Mouse (Mus musculus) mouse trophoblast stem cell (cell line): ENCODE measurements around the gene Gimap7.

ENCODE experiments used
- in situ Hi-C, 2 experiments: fragments of 300-500 bp; cut with MseI, MboI; formaldehyde crosslinking; loops; 2 replicates in 1 of 2; 3 replicates in 1 of 2; pipeline ENCODE4 v1.15.1; 2025

Gimap7 gene

DNA sequence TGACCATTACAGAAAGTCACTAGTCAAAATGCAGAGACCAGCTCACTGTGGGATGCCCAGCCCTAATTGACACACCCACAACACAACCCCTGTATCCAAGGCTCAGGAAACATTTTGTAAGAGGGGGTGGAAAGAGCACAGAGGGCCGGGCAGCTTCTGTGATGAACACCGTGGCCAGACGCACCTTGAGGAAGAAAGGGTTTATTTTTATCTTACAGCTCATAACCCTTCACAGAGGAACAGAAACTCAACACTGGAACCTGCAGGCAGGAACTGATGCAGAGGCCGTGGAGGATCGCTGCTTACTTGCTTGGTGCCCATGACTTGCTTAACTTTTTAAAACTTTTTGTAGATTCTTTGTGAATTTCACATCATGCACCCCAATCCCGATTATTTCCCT, 25.5 kb upstream of the Gimap7 start:
- in situ Hi-C loops, result no loop called here

DNA sequence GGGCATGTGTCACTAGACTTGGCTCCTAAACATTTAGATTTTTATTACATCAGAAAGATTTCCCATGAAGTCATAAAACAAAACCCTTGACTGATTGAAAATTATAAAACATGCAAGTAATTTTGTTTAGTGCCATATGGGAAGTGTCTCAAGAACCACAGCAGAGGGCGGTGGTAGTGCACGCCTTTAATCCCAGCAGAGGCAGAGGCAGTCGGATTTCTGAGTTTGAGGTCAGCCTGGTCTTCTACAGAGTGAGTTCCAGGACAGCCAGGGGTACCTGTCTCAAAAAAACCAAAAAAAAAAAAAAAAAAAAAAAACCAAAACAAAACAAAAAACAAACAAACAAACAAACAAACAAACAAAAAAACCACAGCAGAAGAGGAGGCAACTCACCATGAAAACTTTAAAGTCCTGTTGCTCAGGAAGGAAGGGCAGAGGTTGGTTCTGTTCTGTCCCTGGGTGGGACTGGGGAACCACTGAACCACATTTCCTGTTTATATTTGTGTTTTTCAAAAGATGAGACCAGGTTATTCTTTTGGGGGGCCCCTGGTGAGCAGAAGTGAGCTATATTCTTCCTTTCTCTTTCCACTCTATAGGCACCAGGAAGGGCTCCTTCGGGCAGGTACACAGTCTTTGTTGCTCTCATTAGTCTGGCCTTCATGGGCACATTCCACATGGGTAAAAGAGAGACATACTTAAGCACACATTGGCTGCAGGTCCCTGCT, 21.4 kb upstream of the Gimap7 start:
- in situ Hi-C loops, result no loop called here

DNA sequence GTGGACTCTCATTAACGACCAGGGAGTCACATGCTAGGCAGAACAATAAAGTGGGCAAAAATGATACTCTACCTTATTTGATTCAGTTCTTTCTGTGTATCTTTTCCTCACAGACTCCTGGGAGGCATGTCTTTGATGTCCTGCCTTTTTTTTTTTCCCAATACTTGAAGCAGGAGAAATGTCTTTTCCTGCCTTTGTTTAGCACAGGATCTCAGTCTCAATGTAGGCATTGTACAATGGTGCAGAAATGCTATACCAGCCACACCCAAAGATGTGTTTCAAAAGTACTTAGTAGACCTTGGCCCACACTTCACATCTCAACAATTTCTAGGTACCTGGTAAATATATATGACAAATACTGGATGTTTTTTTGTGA, 20.9 kb upstream of the Gimap7 start:
- in situ Hi-C loops, result no loop called here

DNA sequence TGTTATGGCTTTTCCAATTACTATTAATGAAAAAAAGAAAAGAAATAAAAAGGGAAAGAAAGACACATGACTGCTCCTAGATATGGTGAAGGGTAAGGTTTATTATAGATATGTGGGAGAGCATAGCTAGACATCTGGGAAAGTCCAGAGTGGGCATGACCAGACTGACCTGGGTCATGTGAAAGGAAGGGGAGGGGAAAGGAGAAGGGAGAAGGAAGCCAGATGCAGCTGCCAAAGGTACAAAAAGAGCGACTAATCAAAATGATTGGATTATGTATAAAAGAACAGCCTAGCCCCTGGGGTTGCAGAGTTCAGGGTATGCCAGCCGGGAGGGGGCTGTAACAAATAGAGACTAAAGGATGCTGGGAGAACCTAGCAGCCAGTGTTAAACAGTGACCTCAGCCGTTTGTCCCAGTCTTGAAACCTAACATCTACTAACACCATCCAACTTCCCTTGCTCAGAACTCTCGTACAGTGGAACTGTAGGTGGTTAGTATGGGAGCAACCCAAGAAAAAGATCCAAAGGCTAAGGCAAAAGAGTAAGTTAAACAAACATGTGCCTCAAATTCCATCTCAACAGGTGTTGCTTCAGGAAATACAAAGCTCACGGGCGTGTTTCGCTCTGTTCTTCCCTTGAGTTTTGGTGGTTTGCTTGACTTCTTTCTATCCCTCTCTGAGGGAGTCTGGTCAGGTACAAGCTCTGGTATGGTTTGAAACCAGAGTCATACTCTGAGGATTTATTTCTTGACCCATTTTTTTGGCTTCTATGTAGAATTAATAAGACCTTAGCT, 20.2 kb upstream of the Gimap7 start:
- in situ Hi-C loops, result no loop called here

DNA sequence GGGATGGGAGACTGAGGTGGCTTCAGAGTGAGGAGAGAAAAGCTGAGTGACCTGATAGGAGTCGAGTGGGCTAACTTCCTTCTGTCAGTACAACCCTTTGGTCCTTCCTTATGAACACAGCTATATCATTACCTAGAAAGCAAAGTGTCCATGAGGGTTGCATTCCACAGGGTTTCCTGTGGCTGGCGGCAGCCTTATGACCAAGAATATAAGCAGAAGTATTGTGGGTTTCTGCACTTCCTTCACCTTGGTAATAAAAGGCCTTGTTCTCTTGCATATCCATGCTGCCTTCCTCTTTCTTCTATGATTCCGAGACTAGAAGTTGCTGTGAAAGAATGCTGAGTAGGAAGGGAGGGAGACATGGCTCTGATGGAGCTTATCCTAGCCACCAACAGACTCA, 19.5 kb upstream of the Gimap7 start:
- in situ Hi-C loops, result no loop called here

DNA sequence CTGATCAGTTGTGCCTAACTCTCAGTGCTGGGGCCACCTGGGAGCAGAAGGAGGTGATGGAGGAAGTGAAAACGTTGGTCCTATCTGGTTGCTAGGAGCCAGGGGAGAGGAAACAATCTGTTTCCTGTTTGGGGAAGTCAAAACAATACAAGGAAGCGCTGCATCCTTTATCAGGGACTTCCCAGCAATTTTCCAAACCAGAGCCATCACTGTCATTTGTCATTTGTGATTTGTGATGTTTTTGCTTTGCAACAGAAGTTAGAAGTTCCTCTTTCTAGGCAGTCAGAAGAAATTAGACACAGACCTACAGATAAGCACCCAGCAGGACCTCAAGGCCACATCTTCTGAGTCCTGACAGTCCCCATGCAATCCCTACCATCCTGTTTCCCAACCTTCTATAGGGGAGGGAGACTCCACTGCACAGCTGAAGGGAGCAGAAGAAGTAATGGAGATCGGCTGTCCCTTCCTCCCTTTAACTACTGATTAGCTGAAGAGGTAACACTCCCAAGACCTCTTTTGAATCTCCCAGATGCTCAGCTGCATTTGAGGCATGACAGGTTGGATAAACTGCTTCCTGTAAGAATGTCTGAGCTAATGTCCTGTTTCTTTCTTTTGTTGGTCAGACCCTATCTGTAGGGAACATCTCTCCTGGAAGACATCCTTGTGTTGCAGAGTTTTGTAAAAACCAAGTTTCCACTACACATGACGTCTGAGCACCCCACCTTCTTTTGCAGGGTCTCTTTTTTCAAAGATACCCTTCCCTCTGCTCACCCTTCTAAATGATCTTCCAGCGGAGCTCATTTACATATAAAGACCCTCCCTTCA, 18.0 kb upstream of the Gimap7 start:
- in situ Hi-C loops, result no loop called here

DNA sequence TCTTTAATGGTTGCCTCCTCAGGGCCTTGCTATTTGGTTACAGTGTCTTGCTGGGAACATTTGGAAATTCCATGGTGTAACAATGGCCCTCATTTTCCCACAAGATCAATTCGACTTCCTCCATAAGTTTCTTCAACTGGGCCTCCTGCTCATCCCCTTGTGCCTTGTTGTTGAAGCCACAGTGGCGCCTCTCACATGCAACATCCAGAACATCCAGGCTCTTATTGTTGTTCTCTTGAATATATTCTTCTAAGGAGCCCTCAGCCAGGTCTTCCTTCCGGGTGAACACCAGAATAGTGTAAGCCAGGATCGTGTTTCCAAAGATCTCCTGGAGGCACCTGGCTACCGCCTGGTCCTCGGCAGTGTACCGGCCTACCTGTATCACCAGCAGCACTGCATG, 16.3 kb upstream of the Gimap7 start:
- in situ Hi-C loops, result no loop called here

DNA sequence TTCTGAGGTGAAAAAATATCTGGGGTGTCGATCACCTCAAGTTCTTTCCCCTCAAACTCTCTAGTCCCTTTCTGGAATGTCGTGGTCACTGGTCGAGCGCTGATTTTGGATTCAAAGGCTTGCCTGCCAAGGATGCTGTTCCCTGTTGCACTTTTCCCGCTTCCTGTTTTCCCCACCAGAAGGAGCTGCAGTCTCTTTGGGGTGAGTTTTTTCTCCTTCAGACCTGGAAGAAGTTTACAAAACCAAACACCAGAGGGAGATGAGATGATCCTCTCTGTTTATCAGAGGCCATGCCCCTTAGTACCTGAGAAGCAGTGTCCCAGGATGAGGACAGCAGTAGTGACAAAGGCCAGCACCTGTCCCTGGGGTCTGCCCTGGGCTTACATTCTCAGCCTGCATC, 15.8 kb upstream of the Gimap7 start:
- in situ Hi-C loops, result no loop called here

DNA sequence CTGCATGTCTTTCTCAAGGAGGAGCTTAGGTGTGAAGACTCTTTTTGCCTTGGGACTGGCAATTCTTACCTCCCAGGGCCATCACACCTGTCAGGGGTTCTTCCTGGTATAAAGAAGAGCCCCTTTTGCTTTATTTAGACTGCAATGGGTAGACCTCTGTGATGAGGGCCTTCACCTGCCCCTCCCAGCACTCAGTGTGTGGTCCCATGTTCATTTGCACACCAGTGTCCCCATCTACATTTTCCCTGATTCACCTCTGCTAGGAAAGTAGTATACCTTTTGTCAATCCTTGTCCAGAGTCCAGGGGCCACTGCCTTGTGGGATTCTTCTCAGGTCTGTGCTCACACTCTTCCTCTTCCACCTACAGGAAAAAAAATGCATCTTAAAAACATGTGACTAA, 14.3 kb upstream of the Gimap7 start:
- in situ Hi-C loops, result no loop called here

DNA sequence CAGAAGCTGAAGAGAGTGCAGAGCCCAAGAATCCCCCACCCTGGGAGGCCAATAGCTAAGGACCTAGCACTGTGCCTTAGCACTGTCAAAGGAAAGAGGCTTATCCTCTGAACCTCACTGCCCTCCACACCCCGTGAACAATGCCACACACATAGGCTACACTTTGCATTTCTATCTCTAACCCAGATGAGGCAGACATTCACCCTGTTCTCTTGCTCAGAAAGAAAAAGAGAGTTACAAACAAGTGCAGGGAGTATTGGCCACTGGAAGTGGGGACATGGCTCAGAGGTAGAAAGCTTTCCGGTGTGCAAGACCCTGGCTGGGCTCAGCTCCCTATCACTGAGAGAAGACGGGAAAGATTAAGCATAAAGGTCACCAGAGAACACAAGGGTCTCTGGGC, 12.3 kb upstream of the Gimap7 start:
- in situ Hi-C loops, result no loop called here

DNA sequence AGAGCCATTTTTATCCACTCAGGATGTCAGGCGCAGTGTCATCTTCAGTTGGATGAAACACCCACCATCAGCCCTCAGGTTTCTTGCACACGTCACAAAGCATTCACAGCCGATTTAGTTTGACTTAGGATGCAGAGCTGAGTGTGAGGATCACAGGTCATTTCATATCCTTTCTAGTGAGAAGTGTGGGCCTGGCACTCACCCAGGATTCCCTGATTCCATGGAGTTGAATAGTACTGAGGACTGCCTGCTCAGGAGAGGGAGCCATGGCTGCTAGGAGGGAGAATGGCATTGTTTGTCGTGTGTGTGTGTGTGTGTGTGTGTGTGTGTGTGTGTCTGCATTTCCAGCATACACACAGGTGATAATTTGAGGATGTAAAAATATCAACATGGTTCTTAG, 1.9 kb downstream of the Gimap7 start:
- in situ Hi-C loops, result no loop called here

DNA sequence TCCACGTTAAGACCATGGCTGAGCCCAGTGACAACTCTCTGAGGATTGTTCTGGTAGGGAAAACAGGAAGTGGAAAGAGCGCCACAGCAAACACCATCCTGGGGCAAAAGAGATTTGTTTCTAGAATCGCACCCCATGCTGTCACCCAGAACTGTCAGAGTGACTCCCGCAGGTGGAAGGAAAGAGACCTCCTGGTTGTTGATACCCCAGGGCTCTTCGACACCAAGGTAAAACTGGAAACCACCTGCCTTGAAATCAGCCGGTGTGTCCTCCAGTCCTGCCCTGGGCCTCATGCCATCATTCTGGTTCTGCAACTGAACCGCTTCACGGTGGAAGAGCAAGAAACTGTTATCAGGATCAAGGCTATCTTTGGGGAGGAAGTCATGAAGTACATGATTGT, 5.0 kb downstream of the Gimap7 start:
- in situ Hi-C loops, result no loop called here

DNA sequence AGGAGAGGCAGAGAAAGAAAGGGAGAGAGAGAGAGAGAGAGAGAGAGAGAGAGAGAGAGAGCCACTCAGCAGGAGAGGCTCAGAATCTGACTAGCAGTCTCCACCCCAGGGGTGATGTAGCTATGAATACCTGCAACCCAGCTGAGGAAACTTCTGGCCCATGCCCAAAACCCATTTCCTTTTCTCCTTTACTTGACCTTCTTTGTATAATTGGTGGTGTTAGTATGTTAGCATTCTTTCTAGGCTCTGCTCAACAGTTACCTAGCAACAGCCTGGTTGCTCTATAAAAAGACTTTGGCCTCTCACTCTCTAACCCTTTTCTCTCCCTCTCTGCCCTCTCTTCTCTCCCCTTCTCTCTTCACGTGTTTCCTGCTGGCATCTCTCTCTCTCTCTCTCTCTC, 7.1 kb downstream of the Gimap7 start:
- in situ Hi-C loops, result no loop called here

DNA sequence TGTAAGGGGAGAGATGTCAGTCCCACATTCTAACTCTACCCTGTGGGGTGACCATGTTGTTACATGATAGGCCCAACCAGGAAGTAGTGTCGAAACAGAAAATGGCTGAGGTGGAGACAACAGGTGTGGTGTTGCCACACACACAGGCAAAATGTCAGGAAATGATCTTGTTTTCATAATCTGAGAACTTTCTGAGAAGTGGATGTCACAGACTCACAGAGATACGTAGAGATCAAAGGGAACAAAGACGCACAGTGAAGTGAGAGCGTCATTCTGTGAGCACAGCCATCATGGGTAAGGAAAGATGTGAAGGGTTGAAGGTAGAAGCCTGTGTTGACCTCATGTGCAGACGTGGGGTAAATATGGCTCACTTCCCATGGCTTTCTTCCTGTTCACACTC, 9.3 kb downstream of the Gimap7 start:
- in situ Hi-C loops, result no loop called here

DNA sequence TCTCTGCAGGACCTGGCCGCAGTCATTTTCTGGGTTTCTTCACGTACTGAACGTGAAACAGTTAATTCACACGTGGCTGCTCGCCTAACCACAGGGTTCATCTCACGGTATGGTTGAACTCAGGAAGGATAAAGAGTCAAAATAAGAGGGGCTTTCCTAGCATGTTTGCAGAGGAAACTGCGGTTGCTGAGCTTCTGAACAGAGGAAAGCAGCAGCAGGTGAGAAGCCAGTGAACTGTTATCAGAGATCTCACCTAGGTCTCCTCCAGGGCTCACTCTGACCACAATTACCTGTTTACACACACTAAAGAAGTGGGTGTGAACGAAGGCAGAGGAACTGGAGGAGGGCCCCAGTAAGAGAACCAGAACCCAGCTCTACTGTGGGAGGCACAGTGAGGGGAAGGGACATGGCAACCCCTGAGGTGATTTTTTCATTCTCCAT, 14.5 kb downstream of the Gimap7 start:
- in situ Hi-C loops, result no loop called here

DNA sequence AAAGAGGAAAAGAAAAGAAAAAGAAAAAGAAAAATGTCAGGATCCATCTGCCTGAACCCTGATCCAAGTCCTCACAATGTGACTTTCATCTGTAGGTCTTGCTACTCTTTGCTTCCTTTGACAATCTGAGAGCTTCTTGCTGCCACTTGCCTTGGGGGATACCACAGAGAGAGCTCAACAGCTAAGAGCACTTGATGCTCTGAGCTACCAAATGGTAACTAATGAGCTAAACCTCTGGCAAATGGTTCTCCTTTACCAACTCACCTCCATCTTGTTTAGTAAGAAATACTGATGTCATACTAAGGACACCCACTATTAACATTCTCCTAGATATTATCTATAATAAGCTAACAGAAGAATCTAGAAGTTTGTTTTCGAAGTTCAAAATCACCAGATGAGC, 15.2 kb downstream of the Gimap7 start:
- in situ Hi-C loops, result no loop called here

DNA sequence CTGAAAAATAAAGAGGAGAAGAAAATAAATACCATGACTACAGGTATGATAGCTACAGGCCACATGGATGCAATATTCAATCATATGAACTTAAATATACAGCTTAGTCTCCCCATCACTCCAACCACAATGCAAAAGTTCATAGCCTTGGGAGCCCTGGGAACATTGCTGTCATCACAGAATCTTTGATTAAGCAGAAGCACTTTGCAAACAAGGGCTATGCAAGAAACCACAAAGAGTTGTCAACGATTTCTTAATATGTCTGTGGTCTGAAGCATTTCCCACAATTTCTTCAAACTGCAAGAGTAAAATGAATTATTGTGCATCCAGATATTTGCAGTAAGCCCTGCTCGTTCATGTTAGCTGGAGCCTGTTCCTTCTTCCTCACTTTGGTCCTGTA, 18.6 kb downstream of the Gimap7 start:
- in situ Hi-C loops, result no loop called here

DNA sequence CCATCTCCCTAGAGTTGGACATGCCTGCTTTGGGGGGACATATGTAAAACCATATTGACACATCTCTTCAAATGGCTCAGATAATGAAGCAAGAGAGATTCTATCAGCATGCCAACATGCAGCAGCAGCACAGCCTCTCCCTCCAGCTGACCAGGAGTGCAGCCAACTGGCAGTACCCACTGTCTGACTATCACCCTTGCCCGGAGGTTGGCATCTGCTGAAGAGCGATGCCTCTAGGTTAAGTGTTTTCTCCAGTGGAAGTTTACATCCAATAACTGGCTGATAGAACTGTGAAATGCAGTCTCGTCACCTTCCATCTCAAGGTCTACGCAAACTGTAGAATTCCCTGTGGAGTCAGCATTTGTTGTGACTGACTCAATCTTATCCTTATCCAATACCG, 19.3 kb downstream of the Gimap7 start:
- in situ Hi-C loops, result no loop called here

DNA sequence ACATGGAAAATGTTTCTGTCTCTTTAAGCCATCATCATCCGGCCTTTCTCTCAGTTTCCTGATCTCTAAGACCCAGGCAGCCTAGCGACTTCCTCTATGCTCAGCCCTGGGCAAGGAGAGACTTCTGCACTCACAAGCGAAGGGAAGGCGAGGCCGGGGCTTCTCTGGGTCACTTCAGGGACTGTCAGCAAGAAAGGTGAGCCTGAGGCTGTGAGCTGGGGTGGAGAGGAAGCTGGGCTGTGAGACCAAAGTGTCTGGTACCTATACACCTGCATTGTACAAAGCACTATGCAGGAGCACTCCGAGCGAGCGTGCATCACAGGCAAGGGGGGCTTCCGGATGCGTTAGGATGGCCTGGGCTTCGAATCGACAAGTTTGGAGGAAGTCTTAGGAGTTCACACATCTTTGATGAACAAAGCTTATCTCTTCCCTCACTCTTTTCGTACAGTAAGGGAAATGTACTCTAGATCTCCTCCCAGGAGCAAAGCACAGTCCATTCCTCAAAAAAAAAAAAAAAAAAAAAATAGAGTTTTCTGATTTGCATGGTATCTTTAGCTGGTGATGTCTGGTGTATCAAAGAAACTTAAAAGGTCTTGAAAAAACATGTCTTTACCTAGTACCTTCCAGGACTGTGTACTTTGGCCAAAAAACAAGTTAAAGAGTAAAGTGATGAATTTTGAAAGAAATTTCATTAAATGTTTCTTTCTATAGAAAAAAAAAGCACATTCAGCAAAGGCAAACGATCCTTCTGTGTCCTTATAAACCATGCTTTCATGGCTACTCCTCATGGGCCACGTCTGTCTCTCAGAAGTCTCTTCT, 20.7 kb downstream of the Gimap7 start, which contains the start of gene Gimap1:
Gene Gimap1 (plus strand): TSS at position 94 of the 819 bp plus-strand sequence.
- in situ Hi-C loops, result no loop called here

DNA sequence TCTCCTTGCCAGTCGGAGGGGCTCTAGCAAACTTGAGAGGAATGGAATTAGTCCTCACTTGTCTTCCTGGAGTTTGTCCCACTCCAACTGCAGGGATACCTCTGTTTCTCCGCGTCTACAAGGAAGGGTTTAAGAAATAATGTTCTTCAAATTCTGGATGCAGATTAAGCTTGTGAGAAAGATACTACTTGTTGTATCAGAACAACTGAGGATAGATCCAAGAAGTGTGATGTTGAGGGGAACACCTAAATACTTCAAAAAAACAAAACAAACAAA, 21.3 kb downstream of the Gimap7 start:
- in situ Hi-C loops, result no loop called here

DNA sequence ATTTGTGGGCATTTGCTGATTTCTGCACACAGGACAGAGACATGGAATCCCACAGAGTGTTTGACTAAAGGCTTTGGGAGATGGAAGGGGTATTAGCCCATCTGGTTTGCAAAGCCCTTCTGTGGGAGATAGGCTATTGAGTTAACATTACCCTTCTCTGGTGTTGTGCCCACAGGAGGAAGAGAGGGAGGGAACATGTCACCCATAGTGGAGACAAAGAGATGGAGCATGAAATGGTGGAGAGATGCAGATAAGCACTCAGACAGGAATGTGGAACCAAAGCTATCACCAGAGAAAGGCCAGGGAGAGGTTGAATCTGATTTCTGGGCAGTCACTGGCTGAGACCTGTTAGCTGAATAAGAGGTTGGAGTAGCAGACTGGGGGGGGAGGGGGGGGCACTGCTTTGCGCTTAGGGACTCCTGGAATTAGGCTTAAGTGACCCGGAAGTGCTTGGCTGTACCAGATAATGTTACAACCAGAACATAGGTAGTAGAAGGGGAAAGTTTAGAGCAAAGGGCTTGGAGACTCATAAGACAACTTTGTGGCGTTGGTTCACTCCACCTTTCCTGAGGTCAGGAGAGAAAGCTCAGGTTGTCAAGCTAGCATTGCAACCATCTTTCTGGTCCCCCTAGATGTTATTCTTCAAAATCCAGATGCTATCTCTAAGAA, 22.2 kb downstream of the Gimap7 start:
- in situ Hi-C loops, result no loop called here
